Mouse (Mus musculus): Measurements from ENCODE around the gene Ndufs7.
"Not testable (repeated sequence)": the region's sequence is repeated elsewhere in the genome, so short reads cannot be mapped to it uniquely, and the experiment has no call there.

Gene Ndufs7

GRCm38 (mm10) chr10:80242088-80242487 lies 6.8 kb upstream of the Ndufs7 start:
- DNase-seq (ENCODE audit: low read depth, low spot score) = no peak

- no peak for DNase-seq (ENCODE audit: low read depth, low spot score)
These were observed 6.3 kb upstream of the Ndufs7 start for GRCm38 (mm10) chr10:80242607-80243006.

GRCm38 (mm10) chr10:80244791-80245399 lies 4.0 kb upstream of the Ndufs7 start:
- peak; percentile 71 for DNase-seq (ENCODE audit: low read depth, low spot score)

- peak; percentile 90 for DNase-seq (ENCODE audit: low read depth, low spot score)
These were observed 3.3 kb upstream of the Ndufs7 start for GRCm38 (mm10) chr10:80245600-80245999.

- peak; percentile 64 for DNase-seq (ENCODE audit: low read depth, low spot score)
These were observed 1.1 kb upstream of the Ndufs7 start for GRCm38 (mm10) chr10:80247849-80248248.

GRCm38 (mm10) chr10:80248437-80248836 lies 484 bp upstream of the Ndufs7 start:
- not testable (repeated sequence) for DNase-seq (ENCODE audit: low read depth, low spot score)

GRCm38 (mm10) chr10:80250059-80250458 lies 1.1 kb downstream of the Ndufs7 start:
- DNase-seq (ENCODE audit: low read depth, low spot score) = no peak

- DNase-seq (ENCODE audit: low read depth, low spot score) = no peak
These were observed 1.7 kb downstream of the Ndufs7 start for GRCm38 (mm10) chr10:80250573-80250972.

GRCm38 (mm10) chr10:80252011-80252410 lies 3.1 kb downstream of the Ndufs7 start:
- DNase-seq (ENCODE audit: low read depth, low spot score) = no peak

- DNase-seq (ENCODE audit: low read depth, low spot score) = no peak
These were observed 3.8 kb downstream of the Ndufs7 start for GRCm38 (mm10) chr10:80252493-80253274.

- DNase-seq (ENCODE audit: low read depth, low spot score) = no peak
These were observed 4.6 kb downstream of the Ndufs7 start for GRCm38 (mm10) chr10:80253551-80253950.

GRCm38 (mm10) chr10:80254331-80255297 lies 5.7 kb downstream of the Ndufs7 start:
- DNase-seq (ENCODE audit: low read depth, low spot score) = no peak

- no peak for DNase-seq (ENCODE audit: low read depth, low spot score)
These were observed 7.1 kb downstream of the Ndufs7 start for GRCm38 (mm10) chr10:80255881-80256535.

- no peak for DNase-seq (ENCODE audit: low read depth, low spot score)
These were observed 9.0 kb downstream of the Ndufs7 start for GRCm38 (mm10) chr10:80257936-80258335.

- no peak for DNase-seq (ENCODE audit: low read depth, low spot score)
These were observed 10.0 kb downstream of the Ndufs7 start for GRCm38 (mm10) chr10:80258752-80259462.

GRCm38 (mm10) chr10:80259463-80259805 lies 10.5 kb downstream of the Ndufs7 start:
- no peak for DNase-seq (ENCODE audit: low read depth, low spot score)

GRCm38 (mm10) chr10:80259861-80260641 lies 11.1 kb downstream of the Ndufs7 start:
- no peak for DNase-seq (ENCODE audit: low read depth, low spot score)

- DNase-seq (ENCODE audit: low read depth, low spot score) = peak; percentile 98
These were observed 12.0 kb downstream of the Ndufs7 start, which contains the start of the genes Gamt and Dazap1 for GRCm38 (mm10) chr10:80260642-80261584. Gene Gamt (minus strand): TSS chr10:80261012. Gene Dazap1 (plus strand): TSS chr10:80261486.

GRCm38 (mm10) chr10:80261585-80261968 lies 12.7 kb downstream of the Ndufs7 start:
- peak; percentile 95 for DNase-seq (ENCODE audit: low read depth, low spot score)
